Mouse (Mus musculus): ENCODE results near the gene Adgrl3.

Adgrl3 gene

DNA sequence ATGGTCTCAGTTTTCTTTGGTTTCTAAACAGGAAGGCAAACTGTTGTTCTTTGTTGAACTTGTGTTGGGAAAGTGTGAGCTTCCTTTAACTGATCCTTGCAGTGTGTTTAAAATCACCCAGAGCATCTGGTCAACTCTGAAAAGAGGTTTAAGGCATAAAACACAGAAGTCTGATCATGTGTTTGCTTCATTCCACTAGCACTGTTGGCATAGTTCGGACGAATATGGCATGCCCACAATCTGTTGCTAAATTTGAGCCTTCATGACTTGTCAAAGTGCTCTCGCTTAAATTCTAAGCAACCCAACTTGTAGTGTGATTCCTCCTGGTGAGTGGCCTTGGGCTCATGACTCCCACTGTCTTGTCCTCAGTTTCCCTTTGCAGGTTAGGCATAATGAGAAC, 249.8 kb downstream of the Adgrl3 start:
- no peak for DNase-seq

DNA sequence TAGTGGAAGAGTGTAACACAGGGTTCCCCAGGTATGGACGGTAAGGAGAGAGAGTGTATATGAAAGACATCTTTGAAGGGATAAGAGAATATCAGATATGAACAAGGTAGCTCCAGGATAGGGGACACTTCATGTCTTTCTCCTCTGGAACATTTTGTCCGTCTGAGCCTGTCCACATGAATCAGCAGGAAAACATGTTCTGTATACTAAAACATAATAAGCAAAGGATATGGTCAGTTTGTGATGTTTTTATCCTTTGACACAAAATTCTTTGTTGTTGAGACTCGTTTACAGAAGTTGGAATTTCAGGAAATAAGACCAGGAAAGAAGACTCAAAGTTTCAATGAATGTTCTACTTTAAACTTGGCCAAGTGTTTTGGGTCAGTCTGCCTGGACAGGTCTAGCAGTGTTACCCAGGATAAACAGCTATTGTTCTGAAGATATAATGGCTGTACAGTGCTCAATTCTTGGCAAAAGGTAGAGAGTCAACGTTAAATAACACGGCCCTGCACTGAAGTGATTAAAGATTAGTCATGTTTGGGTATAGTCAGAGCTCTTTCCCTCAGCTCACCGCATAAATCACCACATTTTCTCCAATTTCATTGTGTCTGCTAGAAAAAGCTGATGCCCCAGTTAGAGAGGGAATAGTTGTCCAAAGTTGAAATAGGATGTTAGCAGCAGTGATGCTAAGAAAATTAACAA, 255.6 kb downstream of the Adgrl3 start:
- no peak for DNase-seq

DNA sequence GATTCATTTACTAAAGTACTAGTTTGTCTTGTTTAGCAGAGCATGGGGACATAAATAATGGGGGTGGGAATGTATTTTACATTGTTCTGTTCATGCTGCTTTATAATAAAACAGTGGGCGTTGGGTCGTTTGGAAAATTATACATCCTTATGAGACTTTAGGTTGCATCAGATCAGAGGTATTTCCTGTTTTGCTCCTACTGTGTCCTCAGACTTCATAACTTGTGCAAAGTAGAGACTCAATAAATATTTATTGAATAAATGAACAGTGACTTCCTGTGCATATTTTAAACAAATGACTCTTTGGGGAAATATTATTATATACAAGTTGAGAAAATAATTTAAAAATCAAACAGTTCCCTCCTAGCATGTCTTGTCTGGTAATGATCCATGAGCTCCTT, 259.3 kb downstream of the Adgrl3 start:
- no peak for DNase-seq

- no peak for DNase-seq
Observed at GRCm38 (mm10) chr5:81285643-81286042, 265.7 kb downstream of the Adgrl3 start.

DNA sequence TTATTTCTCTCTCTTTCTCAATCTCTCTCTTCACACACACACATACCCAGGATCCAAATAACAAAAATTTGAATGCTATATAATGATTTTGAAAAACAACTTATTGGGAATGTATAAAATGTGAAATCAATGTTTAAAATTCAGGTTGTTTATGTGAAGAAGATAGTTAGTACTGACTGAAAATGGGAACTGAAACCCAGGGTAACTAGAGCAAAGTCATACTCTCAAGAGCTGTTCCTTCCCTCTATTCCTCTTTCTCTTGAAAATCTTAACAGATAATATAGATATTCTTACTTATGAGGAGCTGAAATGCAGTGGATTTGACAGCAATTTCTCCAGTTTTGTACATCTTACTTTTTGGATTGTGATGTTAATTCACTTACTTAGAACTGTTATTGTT, 281.9 kb downstream of the Adgrl3 start:
- no peak for DNase-seq

DNA sequence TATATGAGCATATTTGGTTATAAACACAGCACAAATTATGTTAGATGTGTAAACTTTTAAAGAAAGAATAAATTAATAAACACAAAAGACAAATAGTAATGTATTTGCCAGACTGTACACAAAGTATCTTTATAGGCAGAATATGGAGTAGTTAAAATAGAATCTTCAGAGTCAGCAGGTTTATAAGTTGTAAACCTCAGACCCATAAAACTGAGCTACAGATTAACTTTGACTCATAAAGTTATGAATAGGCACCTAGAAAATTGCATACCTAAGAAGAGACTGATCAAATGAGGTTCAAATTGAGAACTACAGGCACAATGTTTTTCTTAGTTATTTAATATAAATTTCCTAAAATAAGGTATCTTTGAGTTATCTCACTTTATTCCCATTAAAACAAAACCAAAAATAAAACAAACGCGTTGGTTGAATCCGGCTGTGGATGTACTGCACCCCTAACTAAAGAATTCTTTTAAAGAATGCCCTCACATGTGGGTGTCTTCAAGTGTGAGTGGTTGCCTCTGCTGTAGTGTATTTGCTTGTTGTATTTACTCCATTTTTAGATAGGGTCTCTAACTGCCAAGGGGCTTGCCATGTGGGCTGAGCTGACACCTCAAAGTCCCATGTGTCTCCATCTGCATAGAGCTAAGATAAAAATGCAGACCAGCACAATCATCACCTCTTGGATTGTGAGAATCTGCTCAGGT, 297.6 kb downstream of the Adgrl3 start:
- no peak for DNase-seq

GRCm38 (mm10) chr5:81321276-81321934, 301.5 kb downstream of the Adgrl3 start:
- DNase-seq: no peak

- no peak for DNase-seq
Observed at GRCm38 (mm10) chr5:81322064-81322463, 302.1 kb downstream of the Adgrl3 start.

DNA sequence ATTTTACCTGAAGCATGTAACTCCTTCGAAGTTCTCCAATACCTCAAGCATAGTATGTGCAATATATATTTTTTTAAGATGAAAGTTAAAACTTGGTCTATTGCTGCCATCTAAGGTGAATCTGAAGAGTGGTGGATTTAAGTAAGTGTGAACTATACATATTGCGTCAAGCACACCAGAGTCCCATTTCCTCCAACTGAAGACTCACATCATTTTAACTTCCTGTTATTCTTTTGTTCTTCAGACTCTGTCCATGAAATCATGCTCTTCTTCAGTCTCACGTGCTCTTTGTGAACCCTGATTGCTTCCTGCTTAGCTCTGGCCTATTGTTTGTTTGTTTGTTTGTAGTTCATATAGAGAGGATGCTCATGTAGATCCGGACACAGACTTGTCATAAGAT, 307.0 kb downstream of the Adgrl3 start:
- no peak for DNase-seq

GRCm38 (mm10) chr5:81327392-81327791, 307.5 kb downstream of the Adgrl3 start:
- no peak for DNase-seq

- DNase-seq: no peak
Observed at GRCm38 (mm10) chr5:81329571-81329971, 309.6 kb downstream of the Adgrl3 start.

- no peak for DNase-seq
Observed at GRCm38 (mm10) chr5:81344330-81344729, 324.4 kb downstream of the Adgrl3 start.

DNA sequence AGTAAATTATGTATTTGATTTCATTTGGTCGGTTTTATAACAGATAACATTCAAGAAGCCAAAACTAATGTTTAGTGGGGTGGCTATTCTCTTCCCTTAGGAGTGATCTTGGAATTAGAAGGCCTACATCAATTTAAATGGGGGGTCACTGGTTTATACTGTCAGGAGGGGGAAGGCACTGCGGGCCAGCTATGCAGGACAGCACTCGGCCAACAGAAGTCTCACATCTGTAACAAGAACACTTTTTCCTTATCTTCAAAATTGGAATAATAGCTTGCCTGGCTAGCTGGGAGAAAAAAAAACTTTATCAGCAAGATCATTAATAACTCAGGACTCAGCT, 325.1 kb downstream of the Adgrl3 start:
- no peak for DNase-seq

DNA sequence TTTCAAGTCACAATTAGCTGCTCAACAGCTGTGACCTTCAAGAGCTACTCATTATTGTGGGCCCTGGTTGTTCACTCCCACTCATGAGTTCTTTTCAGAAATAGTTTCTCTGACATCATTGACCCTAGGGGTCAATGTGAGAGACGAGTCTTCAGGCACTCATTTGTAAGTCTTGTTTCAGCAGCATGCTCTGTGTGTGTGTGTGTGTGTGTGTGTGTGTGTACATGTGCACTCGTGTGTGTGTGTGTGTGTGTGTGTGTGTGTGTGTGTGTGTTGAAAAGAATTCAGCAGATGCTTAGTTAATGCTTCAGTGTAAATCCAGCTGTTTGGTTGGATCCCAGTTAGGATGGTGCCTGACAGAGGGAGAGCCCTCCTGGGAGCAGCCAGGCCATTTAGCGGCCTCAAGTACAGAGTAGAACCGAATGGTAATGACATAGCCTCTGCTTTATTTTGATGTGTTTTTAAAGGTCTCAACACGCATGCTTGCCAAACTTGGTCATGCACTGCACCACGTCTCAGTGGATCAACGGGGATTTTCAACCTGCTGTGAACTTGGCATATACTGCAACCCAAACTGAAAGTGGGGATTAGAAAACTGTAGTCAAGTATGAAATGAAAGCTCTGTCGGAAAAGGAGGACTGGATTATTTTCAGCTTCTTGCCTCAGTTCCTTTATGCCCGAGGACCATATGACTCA, 325.6 kb downstream of the Adgrl3 start:
- no peak for DNase-seq

DNA sequence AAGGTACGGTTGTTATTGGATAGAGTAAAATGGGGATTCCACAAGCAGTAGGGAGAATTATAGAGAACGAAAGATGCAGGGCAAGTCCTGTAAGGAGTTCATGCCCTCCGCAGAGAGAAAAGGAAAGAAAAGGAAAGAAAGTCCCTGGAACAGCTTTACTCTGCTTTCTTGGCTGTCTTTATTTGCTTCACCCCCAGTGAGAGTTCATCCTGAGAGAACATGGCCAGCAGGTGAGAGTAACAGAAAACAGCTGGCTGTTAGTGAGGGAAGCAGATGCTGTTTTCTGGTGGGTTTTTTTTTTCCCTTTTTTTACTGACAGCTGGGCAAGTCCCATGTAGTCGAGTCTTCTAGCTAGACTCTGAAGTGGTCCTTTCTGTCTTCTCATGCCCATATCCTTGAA, 327.6 kb downstream of the Adgrl3 start:
- no peak for DNase-seq

DNA sequence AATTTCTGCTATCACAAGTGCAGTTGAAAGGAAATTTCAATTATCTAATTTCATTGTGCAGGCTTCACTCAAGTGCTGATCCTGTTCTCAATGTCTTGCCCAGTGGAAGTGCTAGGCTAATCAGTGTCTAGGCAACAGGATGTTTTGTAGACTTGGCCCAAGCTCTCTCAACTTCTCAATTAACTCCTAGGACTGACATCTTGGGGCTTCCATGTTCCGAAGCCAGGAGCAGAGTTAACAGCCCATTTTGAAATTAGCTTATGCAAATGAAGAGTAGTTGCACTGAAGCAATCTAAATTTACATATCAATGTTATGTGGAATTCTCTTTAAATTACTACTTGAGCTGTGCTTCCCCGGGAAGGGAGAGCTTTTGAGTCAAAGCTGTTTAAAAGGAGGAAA, 339.6 kb downstream of the Adgrl3 start:
- no peak for DNase-seq

- DNase-seq: no peak
Observed at GRCm38 (mm10) chr5:81364198-81364643, 344.3 kb downstream of the Adgrl3 start.

DNA sequence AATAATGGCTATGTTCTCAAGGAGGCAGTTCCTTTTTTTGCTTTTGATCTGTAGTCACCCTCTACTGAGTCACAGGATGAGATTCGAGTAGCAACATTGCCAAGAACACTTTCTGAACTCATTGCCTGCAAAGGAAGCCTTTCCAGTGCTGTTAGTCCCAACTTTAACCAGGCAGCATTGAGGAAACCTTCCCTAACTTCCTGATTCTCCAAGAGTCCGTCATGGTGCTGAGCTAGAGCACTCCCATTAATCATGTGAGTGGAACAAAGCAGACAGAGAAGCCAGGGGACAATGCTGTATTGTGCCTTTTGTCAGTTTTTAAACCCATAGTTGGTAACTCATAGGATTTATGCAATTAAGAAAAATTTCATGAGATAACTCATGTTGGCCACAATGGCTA, 345.3 kb downstream of the Adgrl3 start:
- no peak for DNase-seq

- DNase-seq: no peak
Observed at GRCm38 (mm10) chr5:81370126-81370850, 350.4 kb downstream of the Adgrl3 start.

DNA sequence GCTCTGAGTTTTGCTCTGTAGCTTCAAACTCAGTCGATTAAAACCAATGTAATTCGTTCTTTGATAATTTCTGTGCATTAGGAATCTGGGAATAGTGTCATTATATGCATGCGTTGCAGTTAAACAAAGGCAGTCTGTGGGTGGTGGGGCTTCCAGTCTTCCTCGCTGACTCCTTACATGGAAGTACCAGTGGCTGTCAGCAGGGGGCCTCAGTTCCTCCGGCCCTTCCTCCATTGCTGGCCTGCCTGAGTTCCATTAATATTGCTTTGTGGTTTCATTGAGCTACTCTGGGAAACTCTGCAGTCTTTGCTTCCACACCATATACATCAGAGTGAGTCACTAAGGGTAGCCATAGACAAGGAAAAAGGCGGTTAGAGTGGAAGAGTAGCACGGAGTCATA, 356.1 kb downstream of the Adgrl3 start:
- DNase-seq: no peak

DNA sequence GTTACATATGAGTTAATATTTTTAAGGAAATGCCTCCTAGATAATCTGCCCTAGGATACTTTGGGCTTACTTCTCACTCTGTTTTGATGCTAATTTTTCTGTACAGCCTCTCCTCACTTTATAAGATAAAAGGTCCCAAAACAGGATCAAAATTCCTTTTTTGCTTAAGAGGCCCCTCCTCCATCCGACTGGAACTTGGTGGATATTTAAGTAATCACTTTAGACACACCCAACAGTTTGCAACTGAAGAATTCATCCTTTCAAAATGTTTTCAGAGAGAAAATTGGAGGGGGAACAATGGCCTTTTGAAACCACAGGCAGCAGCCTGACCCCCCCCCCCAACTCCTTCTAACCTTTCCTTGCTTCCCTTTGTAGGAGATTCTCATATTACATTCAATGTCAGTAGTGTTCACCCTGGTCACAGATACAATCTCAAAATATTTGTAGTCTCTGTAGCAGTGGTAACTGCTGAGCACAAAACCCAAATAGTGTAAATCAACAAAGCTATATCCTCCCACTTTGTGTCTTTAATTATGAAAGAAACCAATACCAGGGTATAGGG, 385.7 kb downstream of the Adgrl3 start:
- no peak for DNase-seq

- DNase-seq: no peak
Observed at GRCm38 (mm10) chr5:81417326-81417725, 397.4 kb downstream of the Adgrl3 start.

DNA sequence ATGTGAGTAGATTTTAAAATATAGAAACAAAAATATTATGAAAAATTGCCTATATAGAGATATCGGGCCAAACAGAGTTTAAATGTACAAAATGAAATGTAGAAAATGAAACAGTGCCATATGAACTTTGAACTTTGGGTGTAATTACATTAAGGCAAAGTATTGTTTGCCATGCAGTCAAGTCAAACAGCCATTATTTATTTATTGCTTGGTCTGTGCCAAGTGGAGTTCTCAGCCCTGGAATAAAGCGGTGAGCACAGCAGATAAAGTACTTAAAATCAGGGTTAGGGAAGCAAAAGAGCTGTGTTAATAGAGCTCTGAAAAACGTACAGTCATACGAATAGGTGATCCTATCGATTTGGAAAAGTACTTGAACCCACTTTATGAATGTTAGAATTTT, 407.5 kb downstream of the Adgrl3 start:
- DNase-seq: no peak

Measured in cerebellum, adult 11-12 months (tissue).